ENCODE assay signal across 16 mouse cellular contexts in genomic region chr10:115078232-115078631, GRCm38 (mm10).
"Had no signal": no experiment of that assay in that cellular context is flagged by ENCODE, and none has a peak within 500 bp of the region (broad histone marks: within the 10 kb centered on the region; RNA-seq: fewer than 3 reads in every experiment).

No protein-coding gene starts in this region.

- H3K36me3 ChIP-seq: neural tube, embryonic 12.5 days; neural tube, embryonic 13.5 days; neural tube, embryonic 15.5 days; stomach, embryonic 15.5 days had no signal

- H3K9ac ChIP-seq: neural tube, embryonic 12.5 days; neural tube, embryonic 13.5 days; neural tube, embryonic 15.5 days; stomach, embryonic 15.5 days had no signal

- H3K4me3 ChIP-seq: neural tube, embryonic 12.5 days; neural tube, embryonic 13.5 days; neural tube, embryonic 15.5 days; stomach, embryonic 15.5 days had no signal

- H3K9me3 ChIP-seq: neural tube, embryonic 12.5 days; neural tube, embryonic 13.5 days; neural tube, embryonic 15.5 days; stomach, embryonic 15.5 days had no signal

- H3K4me1 ChIP-seq: neural tube, embryonic 12.5 days; neural tube, embryonic 13.5 days; neural tube, embryonic 15.5 days; stomach, embryonic 15.5 days had no signal

- H3K27ac ChIP-seq: neural tube, embryonic 12.5 days; neural tube, embryonic 13.5 days; neural tube, embryonic 15.5 days; stomach, embryonic 15.5 days; stomach, postnatal 0 days had no signal

- H3K4me2 ChIP-seq: neural tube, embryonic 12.5 days; neural tube, embryonic 13.5 days; neural tube, embryonic 15.5 days; stomach, embryonic 15.5 days had no signal

- H3K27me3 ChIP-seq: neural tube, embryonic 12.5 days; neural tube, embryonic 13.5 days; neural tube, embryonic 15.5 days; stomach, embryonic 15.5 days had no signal

- DNase-seq: retina, postnatal 1 day; right cerebral cortex, adult 18-20 months; right cerebral cortex, postnatal 14 days; right cerebral cortex, postnatal 25 days; right cerebral cortex, postnatal 4 days; spleen, adult 18-20 months; thymus, adult 2 months; thymus, postnatal 14 days; thymus, postnatal 25 days; thymus, postnatal 36 days; thymus, postnatal 4 days had no signal
